Mouse (Mus musculus): ENCODE data around the gene Mtx1. TPM values are rescaled to one million over a fixed set of nuclear protein-coding genes. Genes with fewer than 3 reads are reported as not detected.

Mtx1 gene
- polyA plus RNA-seq, 1 experiment from 2014 or later = 204 TPM

DNA sequence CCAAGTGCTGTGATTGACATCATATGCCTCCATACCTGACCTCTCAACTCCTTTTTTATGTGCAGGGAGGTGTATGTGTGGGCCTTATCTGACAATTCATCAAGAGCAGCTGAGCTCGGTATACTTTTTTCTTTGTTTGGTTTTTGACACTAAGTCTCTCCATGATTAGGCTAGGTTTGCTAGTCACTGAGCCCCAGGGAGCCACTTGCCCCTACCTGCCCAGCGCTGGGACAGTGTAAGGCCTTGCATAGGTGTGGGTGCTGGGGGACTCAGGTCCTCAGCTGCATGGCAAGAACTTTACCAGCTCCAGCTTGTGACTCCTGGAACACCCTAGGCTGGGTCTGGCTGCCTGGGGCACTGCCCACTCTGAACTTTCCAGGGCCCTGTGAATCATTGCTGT is 20.2 kb downstream of the Mtx1 start:
- peaks cover 76% of the 10 kb centered on the region for H3K36me3 ChIP-seq
- WGBS = 92% methylated on average over 2 of the region's 2 CpGs
- H3K27ac ChIP-seq = no peak overlapping the region

DNA sequence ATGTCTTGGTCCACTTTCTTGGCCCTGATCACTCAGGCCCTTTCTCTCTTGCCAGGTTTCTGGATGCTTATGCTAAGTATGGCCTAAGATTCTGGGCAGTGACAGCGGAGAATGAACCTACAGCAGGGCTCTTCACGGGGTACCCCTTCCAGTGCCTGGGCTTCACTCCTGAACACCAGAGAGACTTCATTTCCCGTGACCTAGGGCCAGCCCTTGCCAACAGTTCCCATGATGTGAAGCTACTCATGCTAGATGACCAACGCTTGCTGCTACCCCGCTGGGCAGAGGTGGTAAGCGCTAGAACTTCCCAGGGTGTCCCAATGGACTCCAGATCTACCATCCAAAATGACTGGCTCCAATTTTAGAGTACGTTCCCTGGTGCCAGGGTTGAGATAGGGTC is 20.8 kb downstream of the Mtx1 start:
- Histone ChIP-seq H3K4me1 (peaks cover 6% of the 10 kb centered on the region), H3K36me3 (peaks cover 71% of the 10 kb centered on the region), H3K27ac (no peak overlapping the region), H3K27me3 (ENCODE audit: insufficient read depth, poor library complexity, severe bottlenecking) (no peaks in the 10 kb centered on the region), H3K9me3 (no peaks in the 10 kb centered on the region), H3K4me3 (no peak overlapping the region)
- DNase-seq (ENCODE audit: low spot score) = no peak
- WGBS = 92% methylated on average over 7 of the region's 7 CpGs

More for the DNA sequence above, 20.2 kb downstream of the Mtx1 start:
- H3K9me3 ChIP-seq = no peaks in the 10 kb centered on the region
- H3K4me3 ChIP-seq = no peak overlapping the region
- H3K4me1 ChIP-seq = peaks cover 6% of the 10 kb centered on the region
- no peak for DNase-seq (ENCODE audit: low spot score)
- H3K27me3 ChIP-seq (ENCODE audit: insufficient read depth, poor library complexity, severe bottlenecking) = no peaks in the 10 kb centered on the region

DNA sequence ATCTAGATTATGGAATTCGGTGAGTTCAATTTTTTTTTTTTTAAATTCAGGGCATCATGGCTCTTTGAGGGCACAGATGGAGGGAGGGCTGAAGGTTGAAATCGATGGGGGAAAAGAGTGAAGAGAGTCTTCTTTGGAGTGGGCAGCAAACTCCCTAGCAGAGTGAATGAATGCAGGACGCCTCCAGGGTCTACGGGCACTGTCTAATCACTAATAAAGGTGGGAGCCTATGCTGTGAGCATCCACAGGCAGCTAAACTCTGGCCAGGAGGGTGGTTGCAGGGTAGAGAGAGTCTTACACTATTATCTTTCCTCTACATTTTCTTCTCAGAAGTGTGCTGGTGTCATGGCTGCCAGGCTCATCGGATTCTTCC is 23.8 kb downstream of the Mtx1 start:
- Histone ChIP-seq H3K4me1 (peaks cover 6% of the 10 kb centered on the region), H3K27ac (peak overlapping the region; percentile 75), H3K36me3 (peaks cover 41% of the 10 kb centered on the region), H3K27me3 (ENCODE audit: insufficient read depth, poor library complexity, severe bottlenecking) (no peaks in the 10 kb centered on the region), H3K4me3 (peak overlapping the region; percentile 72), H3K9me3 (no peaks in the 10 kb centered on the region)
- DNase-seq (ENCODE audit: low spot score) = no peak
- WGBS = 37% methylated on average over 5 of the region's 5 CpGs

DNA sequence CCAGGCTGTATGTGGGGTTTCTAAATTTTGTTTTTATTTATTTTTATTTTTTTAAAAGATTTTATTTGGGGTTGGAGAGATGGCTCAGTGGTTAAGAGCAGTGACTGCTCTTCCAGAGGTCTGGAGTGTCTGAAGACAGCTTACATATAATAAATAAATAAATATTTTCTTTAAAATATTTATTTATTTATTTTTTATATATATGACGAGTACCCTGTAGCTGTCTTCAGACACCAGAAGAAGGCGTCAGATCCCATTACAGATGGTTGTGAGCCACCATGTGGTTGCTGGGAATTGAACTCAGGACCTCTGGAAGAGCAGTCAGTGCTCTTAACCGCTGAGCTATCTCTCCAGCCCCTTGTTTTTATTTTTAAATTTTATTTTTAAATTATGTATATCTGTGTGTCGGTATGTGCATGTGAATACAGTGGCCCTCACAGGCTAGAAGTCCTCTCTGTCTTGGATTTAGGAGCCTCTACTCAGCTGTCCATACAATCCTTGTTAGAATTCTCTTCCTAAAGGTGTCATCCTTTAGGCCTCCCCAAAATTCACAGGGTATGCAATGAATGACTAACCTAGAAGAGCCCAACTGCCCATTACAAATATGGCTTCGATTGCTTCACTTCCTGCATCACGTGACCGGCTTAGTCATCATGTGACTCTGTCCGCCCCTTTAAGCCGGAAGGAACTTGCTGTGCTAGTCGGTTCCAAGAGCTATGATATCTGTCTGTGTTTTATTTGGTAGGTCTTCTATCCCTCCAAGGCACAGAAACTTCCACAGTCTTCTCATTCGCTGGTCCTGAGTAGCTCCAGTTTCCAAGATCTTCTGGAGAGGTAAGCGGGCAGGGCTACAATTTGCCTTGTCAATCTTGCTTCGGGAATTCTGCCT is 24.4 kb downstream of the Mtx1 start, which contains the start of gene Gba:
TSS of gene Gba (plus strand) at position 676 of the 889 bp plus-strand sequence.
- WGBS = 26% methylated on average over 13 of the region's 13 CpGs
- H3K36me3 ChIP-seq = peaks cover 35% of the 10 kb centered on the region
- H3K27ac ChIP-seq = peak within 1 kb of the TSS; percentile 75
- H3K4me3 ChIP-seq = peak within 1 kb of the TSS; percentile 72
- no peaks in the 10 kb centered on the region for H3K27me3 ChIP-seq (ENCODE audit: insufficient read depth, poor library complexity, severe bottlenecking)
- H3K4me1 ChIP-seq = peaks cover 6% of the 10 kb centered on the region
- peak; percentile 94 for DNase-seq (ENCODE audit: low spot score)
- H3K9me3 ChIP-seq = no peaks in the 10 kb centered on the region

DNA sequence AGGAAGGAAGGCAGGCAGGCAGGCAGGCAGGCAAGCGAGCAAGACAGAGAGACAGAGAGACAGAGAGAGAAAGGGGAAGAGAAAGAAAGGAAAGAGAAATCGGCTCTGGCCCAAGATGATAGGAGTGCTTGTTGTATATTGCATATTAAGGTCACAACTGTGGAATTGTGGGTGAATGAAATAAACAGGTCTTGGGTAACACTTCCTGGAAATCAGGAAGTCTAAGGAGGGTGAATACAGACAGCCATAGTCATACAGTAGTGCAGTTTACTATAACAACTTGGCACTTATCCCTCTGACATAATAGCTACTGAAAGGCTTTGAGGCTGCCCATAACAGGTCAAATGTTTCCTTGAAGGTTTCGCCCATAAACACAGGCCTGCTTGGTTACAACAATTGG is 27.0 kb downstream of the Mtx1 start:
- Histone ChIP-seq H3K4me1 (peaks cover 19% of the 10 kb centered on the region), H3K4me3 (no peak overlapping the region), H3K9me3 (no peaks in the 10 kb centered on the region), H3K36me3 (peaks cover 10% of the 10 kb centered on the region), H3K27ac (no peak overlapping the region), H3K27me3 (ENCODE audit: insufficient read depth, poor library complexity, severe bottlenecking) (no peaks in the 10 kb centered on the region)
- no peak for DNase-seq (ENCODE audit: low spot score)
- WGBS = 71% methylated on average over 3 of the region's 3 CpGs

DNA sequence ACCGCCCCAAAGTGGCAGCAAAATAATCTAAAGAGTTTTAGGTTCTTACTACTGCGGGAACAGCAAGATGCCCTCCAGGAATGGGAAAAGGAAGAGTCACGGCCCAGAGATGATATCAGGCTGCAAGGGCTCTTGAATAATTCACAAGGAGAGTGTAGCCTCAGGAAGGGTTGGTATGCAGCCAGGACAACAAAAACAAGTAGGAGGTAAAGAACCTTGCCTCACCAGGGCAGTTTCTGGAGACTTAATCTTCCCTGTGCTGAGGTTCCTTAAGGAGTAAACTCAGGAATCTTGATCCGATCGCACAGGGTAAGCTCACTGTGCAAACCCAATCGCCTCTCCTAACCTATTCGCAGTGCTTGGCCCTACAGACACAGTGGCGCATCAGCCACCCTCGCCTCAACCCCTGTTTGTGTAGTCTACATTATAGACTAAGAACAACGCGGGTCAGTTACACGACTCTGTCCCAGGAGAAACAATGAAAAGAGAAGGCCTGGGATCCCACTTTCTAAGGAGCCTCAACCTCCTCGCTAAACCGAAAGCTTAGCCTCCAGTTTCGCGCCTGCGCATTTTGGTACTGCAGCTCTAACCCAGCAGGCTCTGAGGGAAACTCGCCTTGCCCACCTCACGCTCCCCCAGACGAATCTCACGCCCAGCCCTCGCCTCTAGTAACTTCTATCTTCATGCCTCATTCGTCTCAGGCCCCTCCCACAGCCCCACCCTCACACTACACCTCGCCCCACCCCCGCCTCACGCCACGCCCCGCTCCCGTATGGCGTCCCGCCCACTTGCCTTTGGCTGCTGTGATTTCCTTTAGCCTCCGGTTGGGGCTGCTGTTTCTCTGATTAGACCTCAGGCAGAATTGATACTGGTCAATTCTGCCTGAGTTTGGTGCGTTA is 30.7 kb downstream of the Mtx1 start:
- no peaks in the 10 kb centered on the region for H3K36me3 ChIP-seq
- WGBS = 9% methylated on average over 33 of the region's 33 CpGs
- DNase-seq (ENCODE audit: low spot score) = peak; percentile 98
- H3K27ac ChIP-seq = peak overlapping the region; percentile 89
- peak overlapping the region; percentile 62 for H3K4me3 ChIP-seq
- H3K4me1 ChIP-seq = peaks cover 13% of the 10 kb centered on the region
- no peaks in the 10 kb centered on the region for H3K27me3 ChIP-seq (ENCODE audit: insufficient read depth, poor library complexity, severe bottlenecking)
- no peaks in the 10 kb centered on the region for H3K9me3 ChIP-seq

DNA sequence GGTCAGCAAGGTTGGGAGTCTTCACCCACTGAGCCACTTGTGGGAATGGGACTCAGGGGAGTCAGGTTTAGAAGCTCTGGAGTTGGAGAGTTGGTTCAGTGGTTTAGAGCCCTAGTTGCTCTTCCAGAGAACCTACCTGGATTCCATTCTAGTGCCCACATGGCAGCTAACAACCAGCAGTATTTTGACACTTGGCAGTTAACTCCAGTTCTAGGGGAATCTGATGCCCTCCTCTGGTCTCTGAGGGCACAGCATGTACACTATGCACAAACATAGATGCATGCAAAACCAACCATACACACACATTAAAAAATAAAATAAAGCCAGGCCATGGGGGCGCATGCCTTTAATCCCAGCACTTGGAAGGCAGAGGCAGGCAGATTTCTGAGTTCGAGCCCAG is 33.0 kb downstream of the Mtx1 start:
- Histone ChIP-seq H3K27ac (no peak overlapping the region), H3K4me1 (peaks cover 13% of the 10 kb centered on the region), H3K9me3 (no peaks in the 10 kb centered on the region), H3K36me3 (no peaks in the 10 kb centered on the region), H3K27me3 (ENCODE audit: insufficient read depth, poor library complexity, severe bottlenecking) (0 out of 2 replicates have a peak, but pooled peaks cover under 1% of the 10 kb centered on the region), H3K4me3 (no peak overlapping the region)
- 88% methylated on average over 2 of the region's 2 CpGs for WGBS
- DNase-seq (ENCODE audit: low spot score) = no peak

DNA sequence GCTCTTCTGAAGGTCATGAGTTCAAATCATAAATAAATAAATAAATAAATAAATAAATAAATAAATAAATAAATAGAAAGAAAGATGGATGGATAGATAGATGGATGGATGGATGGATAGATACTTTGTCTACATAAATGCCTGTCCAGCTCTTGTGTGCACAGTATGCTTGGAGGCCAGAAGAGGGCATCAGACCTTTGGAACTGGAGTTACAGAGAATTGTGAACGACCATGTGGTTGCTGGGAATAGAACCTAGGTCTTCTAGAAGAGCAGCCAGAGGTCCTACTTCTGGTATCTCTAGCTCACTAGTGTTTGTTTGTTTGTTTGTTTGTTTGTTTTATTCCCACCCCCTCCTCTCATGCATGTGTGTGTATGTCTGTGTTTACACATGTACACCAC is 33.5 kb downstream of the Mtx1 start:
- DNase-seq (ENCODE audit: low spot score) = no peak
- Histone ChIP-seq H3K4me1 (peaks cover 18% of the 10 kb centered on the region), H3K36me3 (peaks cover 5% of the 10 kb centered on the region), H3K27ac (no peak overlapping the region), H3K4me3 (no peak overlapping the region), H3K27me3 (ENCODE audit: insufficient read depth, poor library complexity, severe bottlenecking) (peaks cover 5% of the 10 kb centered on the region; the same call in 1 of the 2 replicates), H3K9me3 (no peaks in the 10 kb centered on the region)
- WGBS = 83% methylated on average over 1 of the region's 1 CpGs

DNA sequence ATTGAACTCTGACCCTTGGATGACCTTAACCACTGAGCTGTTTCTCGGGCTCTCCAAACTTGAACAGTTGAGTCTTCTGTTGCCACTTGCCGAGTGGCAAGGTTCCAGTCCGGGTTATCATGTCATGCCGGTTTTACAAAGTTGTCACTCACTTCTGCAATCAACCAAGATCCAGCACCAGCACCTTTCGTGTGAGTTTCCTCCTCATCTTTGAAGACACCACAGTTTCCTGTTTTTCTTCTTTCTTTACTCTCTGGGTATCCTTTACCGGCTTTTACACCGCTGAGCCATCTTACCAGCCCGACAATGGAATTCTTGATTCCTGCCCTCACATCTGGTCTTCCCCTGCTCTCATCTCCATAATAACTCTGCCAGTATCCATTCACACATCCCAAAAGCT is 36.5 kb downstream of the Mtx1 start:
- 73% methylated on average over 8 of the region's 8 CpGs for WGBS
- peaks cover 27% of the 10 kb centered on the region for H3K4me1 ChIP-seq
- DNase-seq (ENCODE audit: low spot score) = no peak
- H3K27ac ChIP-seq = no peak overlapping the region
- peaks cover 23% of the 10 kb centered on the region; the same call in 1 of the 2 replicates for H3K27me3 ChIP-seq (ENCODE audit: insufficient read depth, poor library complexity, severe bottlenecking)
- H3K9me3 ChIP-seq = no peaks in the 10 kb centered on the region
- H3K36me3 ChIP-seq = peaks cover 9% of the 10 kb centered on the region
- no peak overlapping the region for H3K4me3 ChIP-seq

DNA sequence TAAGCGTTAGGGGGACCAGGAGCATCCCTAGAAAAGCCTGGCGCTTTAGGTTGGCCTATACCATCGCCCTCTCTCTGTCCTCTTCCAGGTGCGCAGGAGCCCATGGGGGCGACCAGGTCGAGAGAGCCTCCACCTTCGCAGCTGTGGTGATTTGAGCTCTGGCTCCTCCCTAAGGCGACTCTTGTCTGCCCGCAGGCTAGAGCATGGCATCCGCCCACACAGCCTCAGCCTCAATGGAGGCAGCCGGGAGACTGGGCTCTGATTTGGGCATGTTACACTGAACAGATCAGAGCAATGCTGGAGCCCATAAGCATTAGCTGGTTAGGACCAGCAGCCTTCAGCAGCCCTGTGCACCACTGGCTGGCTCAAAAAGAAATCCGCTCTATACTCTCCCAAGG is 38.4 kb downstream of the Mtx1 start:
- Histone ChIP-seq H3K27me3 (ENCODE audit: insufficient read depth, poor library complexity, severe bottlenecking) (peaks cover 23% of the 10 kb centered on the region; the same call in 1 of the 2 replicates), H3K27ac (no peak overlapping the region), H3K4me3 (no peak overlapping the region), H3K9me3 (no peaks in the 10 kb centered on the region), H3K36me3 (peaks cover 9% of the 10 kb centered on the region), H3K4me1 (peaks cover 46% of the 10 kb centered on the region)
- 61% methylated on average over 12 of the region's 12 CpGs for WGBS
- DNase-seq (ENCODE audit: low spot score) = no peak

DNA sequence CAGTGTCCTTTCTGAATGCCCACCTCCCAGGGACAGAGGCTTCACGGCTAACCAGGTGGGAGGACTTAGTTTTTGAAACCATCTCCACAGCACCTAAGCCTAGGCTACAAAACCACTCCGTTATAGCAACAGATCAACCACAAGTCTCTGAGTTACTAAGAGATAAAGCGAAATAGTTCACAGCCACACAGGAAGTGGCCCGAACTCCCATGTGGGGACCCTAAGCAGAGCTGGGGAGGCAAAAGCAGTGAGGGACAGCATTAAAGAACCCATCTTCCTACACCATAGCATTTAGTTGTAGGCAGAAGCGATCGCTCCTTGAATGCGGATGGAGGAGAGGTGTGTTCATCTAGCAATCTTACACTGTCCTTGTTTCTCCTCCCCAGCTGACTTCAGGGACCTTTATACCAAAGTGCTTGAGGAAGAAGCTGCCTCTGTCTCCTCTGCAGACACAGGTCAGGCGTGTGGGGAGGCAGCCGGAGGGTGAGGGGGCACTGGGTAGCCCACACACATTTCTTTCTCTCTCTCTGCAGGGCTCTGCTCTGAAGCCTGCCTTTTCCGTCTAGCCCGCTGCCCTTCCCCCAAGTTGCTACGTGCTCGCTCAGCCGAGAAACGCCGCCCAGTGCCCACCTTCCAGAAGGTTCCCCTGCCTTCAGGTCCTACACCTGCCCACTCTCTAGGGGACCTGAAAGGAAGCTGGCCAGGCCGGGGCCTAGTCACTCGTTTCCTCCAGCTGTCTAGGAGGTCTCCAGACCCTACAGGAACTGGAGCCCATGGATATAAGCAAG is 39.0 kb downstream of the Mtx1 start:
- no peak overlapping the region for H3K4me3 ChIP-seq
- H3K4me1 ChIP-seq = peaks cover 52% of the 10 kb centered on the region
- H3K9me3 ChIP-seq = no peaks in the 10 kb centered on the region
- H3K27me3 ChIP-seq (ENCODE audit: insufficient read depth, poor library complexity, severe bottlenecking) = peaks cover 23% of the 10 kb centered on the region; the same call in 1 of the 2 replicates
- no peak for DNase-seq (ENCODE audit: low spot score)
- H3K36me3 ChIP-seq = peaks cover 9% of the 10 kb centered on the region
- 70% methylated on average over 18 of the region's 18 CpGs for WGBS
- 0 out of 2 replicates have a peak overlapping the region, but pooled peaks have one; percentile 2 for H3K27ac ChIP-seq

DNA sequence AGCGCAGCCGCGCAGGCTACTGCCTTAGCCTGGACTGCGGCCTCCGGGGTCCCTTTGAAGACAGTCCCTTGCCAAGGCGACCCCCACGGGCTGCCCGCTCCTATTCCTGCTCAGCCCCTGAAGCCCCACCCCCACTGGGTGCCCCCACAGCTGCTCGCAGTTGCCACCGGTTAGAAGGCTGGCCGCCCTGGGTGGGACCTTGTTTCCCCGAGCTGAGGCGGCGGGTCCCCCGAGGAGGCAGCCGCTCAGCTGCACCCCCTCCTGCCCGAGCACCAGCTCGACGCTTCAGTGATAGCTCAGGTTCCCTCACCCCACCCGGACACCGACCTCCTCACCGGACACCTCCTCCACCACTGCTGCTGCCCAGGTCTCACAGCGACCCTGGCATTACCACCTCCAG is 39.7 kb downstream of the Mtx1 start:
- Histone ChIP-seq H3K4me3 (peak overlapping the region; percentile 15; the same call in 1 of the 2 replicates), H3K4me1 (peaks cover 57% of the 10 kb centered on the region), H3K9me3 (no peaks in the 10 kb centered on the region), H3K27me3 (ENCODE audit: insufficient read depth, poor library complexity, severe bottlenecking) (peaks cover 23% of the 10 kb centered on the region; the same call in 1 of the 2 replicates), H3K27ac (peak overlapping the region; percentile 2; the same call in 1 of the 2 replicates), H3K36me3 (peaks cover 12% of the 10 kb centered on the region)
- no peak for DNase-seq (ENCODE audit: low spot score)
- 41% methylated on average over 23 of the region's 23 CpGs for WGBS

All from heart, embryonic 10.5 days (tissue).